Mouse (Mus musculus) heart, embryonic 12.5 days (tissue): Measurements from ENCODE around the gene Psors1c2. TPM values are rescaled to one million over a fixed set of nuclear protein-coding genes. Genes with fewer than 3 reads are reported as not detected.
A peak's percentile ranks its signal among the peaks of the same experiment; 100 is the strongest.

Experiments
- ATAC-seq: fragments of 200-750 bp; cut with Nextera tagmentation; 2 replicates; pipeline ENCODE4 v1.8.0; 2017; ENCODE audit warnings: moderate TSS enrichment, moderate library complexity; ENCODE audit not compliant: insufficient number of reproducible peaks, low FRiP score
- H3K27ac ChIP-seq: fragments of 300-500 bp; sonication (generic); 2 replicates; pipeline ENCODE4 v1.5.1; 2016; ENCODE audit warnings: mild to moderate bottlenecking, moderate library complexity; ENCODE audit not compliant: poor library complexity, severe bottlenecking
- H3K27me3 ChIP-seq: fragments of 300-500 bp; sonication (generic); replicated peaks from 2 replicates; pipeline ENCODE4 v1.6.1; 2016; ENCODE audit warnings: mild to moderate bottlenecking, moderate library complexity
- H3K36me3 ChIP-seq: fragments of 300-500 bp; sonication (generic); 2 replicates; pipeline ENCODE4 v1.6.1; 2016; ENCODE audit warnings: mild to moderate bottlenecking, moderate library complexity
- H3K4me1 ChIP-seq: fragments of 300-500 bp; sonication (generic); replicated peaks from 2 replicates; pipeline ENCODE4 v1.6.1; 2016; ENCODE audit warnings: mild to moderate bottlenecking
- H3K4me2 ChIP-seq: fragments of 300-500 bp; sonication (generic); 2 replicates; pipeline ENCODE4 v1.6.1; 2016; ENCODE audit warnings: mild to moderate bottlenecking, moderate library complexity
- H3K4me3 ChIP-seq: fragments of 300-500 bp; sonication (generic); 2 replicates; pipeline ENCODE4 v1.5.1; 2016; ENCODE audit warnings: mild to moderate bottlenecking
- H3K9ac ChIP-seq: fragments of 300-500 bp; sonication (generic); 2 replicates; pipeline ENCODE4 v1.6.1; 2016; ENCODE audit warnings: mild to moderate bottlenecking, moderate library complexity
- H3K9me3 ChIP-seq: fragments of 300-500 bp; sonication (generic); replicated peaks from 2 replicates; pipeline ENCODE4 v1.6.1; 2016; ENCODE audit warnings: mild to moderate bottlenecking, moderate library complexity
- WGBS: fragments of 180-500 bp; shearing (Covaris S2); methylation state at CpG from one replicate; pipeline ENCODE4 v1.1.7; 2016; 5-methylcytosine and 5-hydroxymethylcytosine counted together
- polyA plus RNA-seq: library from polyadenylated mRNA; unstranded; fragments of >200 nt; fragmentation: Nextera tagmentation; extraction: Ambion mirVana; gene quantifications from 2 replicates; pipeline ENCODE4 v1.2.1, GENCODE M21; 2016

Gene Psors1c2
- polyA plus RNA-seq, 1 experiment from 2014 or later = 0.49 TPM

DNA sequence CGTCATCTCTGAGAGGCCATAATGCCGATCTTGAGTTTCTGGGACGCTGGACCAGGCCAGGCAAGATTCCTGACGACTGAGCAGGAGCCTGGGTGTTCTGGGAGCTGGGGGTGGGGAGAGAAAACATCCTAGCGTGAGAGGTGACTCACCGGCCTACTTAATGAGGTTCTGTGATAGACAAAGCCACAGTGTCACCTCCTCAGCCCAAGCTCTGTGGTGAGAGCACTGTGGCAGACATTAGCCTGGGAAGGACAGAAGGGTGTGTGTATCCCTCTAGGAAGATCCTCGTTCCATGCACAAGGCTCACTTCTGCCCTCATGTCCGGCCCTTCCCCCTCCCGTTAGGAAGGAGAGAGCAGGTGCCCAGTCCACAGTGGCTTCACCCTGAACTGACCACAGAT is 24.4 kb downstream of the Psors1c2 start:
- Histone ChIP-seq H3K4me3 (no peak overlapping the region), H3K9me3 (no peaks in the 10 kb centered on the region; the same call in 1 of the 2 replicates), H3K4me2 (no peak overlapping the region), H3K9ac (no peak overlapping the region), H3K36me3 (no peaks in the 10 kb centered on the region), H3K4me1 (0 out of 2 replicates have a peak, but pooled peaks cover 5% of the 10 kb centered on the region), H3K27me3 (no peaks in the 10 kb centered on the region), H3K27ac (no peak overlapping the region)
- no peak for ATAC-seq
- WGBS = 71% methylated on average over 9 of the region's 9 CpGs

- no peak overlapping the region for H3K9ac ChIP-seq
- WGBS = 45% methylated on average over 8 of the region's 8 CpGs
- no peak overlapping the region for H3K4me2 ChIP-seq
- H3K4me1 ChIP-seq = 0 out of 2 replicates have a peak, but pooled peaks cover 5% of the 10 kb centered on the region
- H3K4me3 ChIP-seq = no peak overlapping the region
- no peak for ATAC-seq
- no peaks in the 10 kb centered on the region for H3K36me3 ChIP-seq
- no peak overlapping the region for H3K27ac ChIP-seq
- H3K9me3 ChIP-seq = no peaks in the 10 kb centered on the region; the same call in 1 of the 2 replicates
- no peaks in the 10 kb centered on the region for H3K27me3 ChIP-seq
Observed at GRCm38 (mm10) chr17:35558216-35558615, 25.2 kb downstream of the Psors1c2 start.

DNA sequence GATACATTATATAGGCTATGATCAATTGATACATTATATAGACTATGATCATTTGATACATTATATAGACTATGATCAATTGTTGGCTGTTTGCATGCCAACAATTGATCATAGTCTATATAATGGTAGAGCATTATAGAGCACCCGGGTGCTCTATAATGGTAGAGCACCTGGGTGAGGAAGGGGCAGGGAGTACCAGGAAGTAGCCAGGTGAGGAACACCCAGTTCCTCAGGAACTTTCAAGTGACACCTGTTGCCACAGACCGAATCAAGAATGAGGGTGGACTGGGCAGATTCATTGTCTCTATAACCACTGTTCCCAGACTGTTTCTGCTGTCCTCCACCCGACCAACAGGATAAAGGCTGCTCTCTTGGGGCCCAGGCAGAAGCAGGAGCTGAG is 34.1 kb downstream of the Psors1c2 start, which contains the start of gene 2300002M23Rik:
Gene 2300002M23Rik (plus strand): TSS at position 301 of the 400 bp plus-strand sequence.
- Histone ChIP-seq H3K27ac (no peak within 1 kb of the TSS), H3K4me2 (0 out of 2 replicates have a peak within 1 kb of the TSS, but pooled peaks have one; percentile 3), H3K9ac (no peak within 1 kb of the TSS), H3K36me3 (no peaks in the 10 kb centered on the region), H3K27me3 (peaks cover 51% of the 10 kb centered on the region), H3K4me3 (no peak within 1 kb of the TSS), H3K9me3 (no peaks in the 10 kb centered on the region; the same call in 1 of the 2 replicates), H3K4me1 (peaks cover 9% of the 10 kb centered on the region)
- WGBS = 46% methylated on average over 3 of the region's 3 CpGs
- no peak for ATAC-seq

DNA sequence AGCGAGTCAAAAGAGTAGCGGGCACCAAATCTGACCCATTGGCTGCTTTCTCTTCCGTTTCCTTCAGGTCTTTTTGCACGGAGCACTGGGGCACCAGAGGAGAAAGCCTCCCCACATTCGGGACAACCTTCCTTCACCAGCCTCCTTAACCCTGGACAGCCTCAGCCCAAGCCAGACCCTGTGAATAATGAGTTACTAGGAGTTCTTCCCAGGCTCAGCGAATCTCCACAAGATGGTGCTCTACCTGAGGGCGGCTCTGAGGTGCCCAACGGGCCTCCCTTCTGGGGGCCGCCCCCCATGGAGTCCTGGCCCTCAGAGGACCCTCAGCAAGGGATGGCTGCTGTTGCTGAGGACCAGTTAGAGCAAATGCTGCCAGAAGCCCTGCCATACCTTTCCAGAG is 34.8 kb downstream of the Psors1c2 start:
- peaks cover 51% of the 10 kb centered on the region for H3K27me3 ChIP-seq
- 0 out of 2 replicates have a peak overlapping the region, but pooled peaks have one; percentile 3 for H3K4me2 ChIP-seq
- H3K4me1 ChIP-seq = peaks cover 9% of the 10 kb centered on the region
- H3K36me3 ChIP-seq = no peaks in the 10 kb centered on the region
- no peak overlapping the region for H3K9ac ChIP-seq
- ATAC-seq = no peak
- no peaks in the 10 kb centered on the region; the same call in 1 of the 2 replicates for H3K9me3 ChIP-seq
- H3K27ac ChIP-seq = no peak overlapping the region
- no peak overlapping the region for H3K4me3 ChIP-seq
- WGBS = 20% methylated on average over 9 of the region's 9 CpGs

- no peaks in the 10 kb centered on the region for H3K36me3 ChIP-seq
- H3K9ac ChIP-seq = peak overlapping the region; percentile 55
- H3K4me1 ChIP-seq = peaks cover 9% of the 10 kb centered on the region
- ATAC-seq = peak; percentile 48; the same call in 1 of the 2 replicates
- H3K27ac ChIP-seq = no peak overlapping the region
- peaks cover 49% of the 10 kb centered on the region for H3K27me3 ChIP-seq
- H3K4me3 ChIP-seq = peak overlapping the region; percentile 37
- whole genome bisulfite sequencing = 4% methylated on average over 28 of the region's 28 CpGs
- peak overlapping the region; percentile 72 for H3K4me2 ChIP-seq
- no peaks in the 10 kb centered on the region; the same call in 1 of the 2 replicates for H3K9me3 ChIP-seq
Observed at GRCm38 (mm10) chr17:35569091-35569944, 36.3 kb downstream of the Psors1c2 start.

- Histone ChIP-seq H3K4me1 (peaks cover 9% of the 10 kb centered on the region), H3K4me3 (no peak overlapping the region), H3K36me3 (no peaks in the 10 kb centered on the region), H3K27me3 (peaks cover 57% of the 10 kb centered on the region), H3K9me3 (no peaks in the 10 kb centered on the region; the same call in 1 of the 2 replicates), H3K4me2 (no peak overlapping the region), H3K9ac (no peak overlapping the region), H3K27ac (no peak overlapping the region)
- 78% methylated on average over 14 of the region's 14 CpGs for WGBS
- no peak for ATAC-seq
Observed at GRCm38 (mm10) chr17:35570836-35571235, 37.8 kb downstream of the Psors1c2 start.

- no peak overlapping the region for H3K4me3 ChIP-seq
- H3K9me3 ChIP-seq = no peaks in the 10 kb centered on the region; the same call in 1 of the 2 replicates
- no peak overlapping the region for H3K4me2 ChIP-seq
- no peaks in the 10 kb centered on the region for H3K36me3 ChIP-seq
- H3K27me3 ChIP-seq = peaks cover 56% of the 10 kb centered on the region
- 91% methylated on average over 7 of the region's 7 CpGs for WGBS
- no peak overlapping the region for H3K9ac ChIP-seq
- no peak overlapping the region for H3K27ac ChIP-seq
- no peak for ATAC-seq
- H3K4me1 ChIP-seq = peaks cover 9% of the 10 kb centered on the region
Observed at GRCm38 (mm10) chr17:35571477-35571876, 38.5 kb downstream of the Psors1c2 start.

DNA sequence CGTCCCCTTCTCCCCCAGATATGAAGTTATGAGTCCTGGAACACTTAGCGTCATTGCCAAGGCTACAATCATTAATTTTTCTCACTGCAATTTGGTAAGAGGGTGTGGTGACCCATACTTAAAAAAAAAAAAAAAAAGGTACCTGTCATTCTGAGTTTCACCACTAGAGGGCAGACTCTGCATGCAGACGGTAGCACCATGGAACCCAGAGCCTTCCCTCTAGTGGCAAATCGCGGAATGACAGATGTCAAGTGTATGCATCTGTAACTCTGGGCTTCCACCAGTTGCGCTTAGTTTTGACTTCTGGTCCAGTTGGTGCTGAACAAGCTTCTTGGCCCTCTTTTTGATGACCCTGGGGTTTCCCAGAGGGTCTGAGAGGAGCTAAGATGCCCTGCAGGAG is 45.2 kb downstream of the Psors1c2 start:
- H3K27me3 ChIP-seq = peaks cover 22% of the 10 kb centered on the region
- ATAC-seq = no peak
- WGBS = 18% methylated on average over 6 of the region's 6 CpGs
- H3K27ac ChIP-seq = no peak overlapping the region
- no peaks in the 10 kb centered on the region for H3K9me3 ChIP-seq
- H3K9ac ChIP-seq = no peak overlapping the region
- H3K36me3 ChIP-seq = no peaks in the 10 kb centered on the region
- H3K4me1 ChIP-seq = no peaks in the 10 kb centered on the region
- no peak overlapping the region for H3K4me2 ChIP-seq
- H3K4me3 ChIP-seq = no peak overlapping the region

DNA sequence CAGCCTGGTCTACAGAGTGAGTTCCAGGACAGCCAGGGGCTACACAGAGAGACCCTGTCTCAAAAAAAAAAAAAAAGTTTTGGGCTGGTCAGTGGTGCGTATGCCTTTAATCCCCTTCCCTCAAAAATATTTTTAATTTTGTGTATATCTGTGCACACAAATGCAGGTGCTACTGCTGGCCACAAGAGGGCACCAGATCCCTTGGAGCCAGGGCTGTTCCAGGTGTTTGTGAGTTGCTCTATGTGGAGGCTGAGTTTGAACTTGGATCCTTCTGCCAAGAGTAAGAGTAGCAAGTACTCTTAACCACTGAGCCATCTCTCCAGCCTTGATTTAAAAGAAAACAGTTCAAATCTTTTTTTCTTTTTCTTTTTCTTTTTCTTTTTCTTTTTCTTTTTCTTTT is 49.9 kb downstream of the Psors1c2 start:
- Histone ChIP-seq H3K4me2 (no peak overlapping the region), H3K9me3 (0 out of 2 replicates have a peak, but pooled peaks cover 4% of the 10 kb centered on the region), H3K4me1 (0 out of 2 replicates have a peak, but pooled peaks cover 3% of the 10 kb centered on the region), H3K4me3 (no peak overlapping the region), H3K27me3 (no peaks in the 10 kb centered on the region), H3K9ac (no peak overlapping the region), H3K27ac (no peak overlapping the region), H3K36me3 (no peaks in the 10 kb centered on the region)
- WGBS = 81% methylated on average over 1 of the region's 1 CpGs
- ATAC-seq = no peak
